Mouse (Mus musculus) stomach, postnatal 0 days (tissue): ENCODE results near the gene Npm3. TPM values are rescaled to one million over a fixed set of nuclear protein-coding genes. Genes with fewer than 3 reads are reported as not detected.

Source experiments
- ATAC-seq: fragments of 200-750 bp; cut with Nextera tagmentation; 2 replicates; pipeline ENCODE4 v1.8.0; 2017; ENCODE audit not compliant: low FRiP score, low TSS enrichment
- DNase-seq: peaks from one replicate; pipeline ENCODE4 v3.0.0-alpha.2; 2016; ENCODE audit warnings: low spot score
- H3K27ac ChIP-seq: fragments of 300-500 bp; sonication (generic); replicated peaks from 2 replicates; pipeline ENCODE4 v1.5.1; 2014; ENCODE audit warnings: mild to moderate bottlenecking, control low read depth
- H3K27me3 ChIP-seq: fragments of 300-500 bp; sonication (generic); 2 replicates; pipeline ENCODE4 v1.6.1; 2014; ENCODE audit warnings: low read length; ENCODE audit not compliant: control insufficient read depth, insufficient read depth
- H3K36me3 ChIP-seq: fragments of 300-500 bp; sonication (generic); 2 replicates; pipeline ENCODE4 v1.6.1; 2014; ENCODE audit warnings: low read length, mixed read lengths; ENCODE audit not compliant: control insufficient read depth, insufficient read depth
- H3K4me1 ChIP-seq: fragments of 300-500 bp; sonication (generic); replicated peaks from 2 replicates; pipeline ENCODE4 v1.6.1; 2014; ENCODE audit warnings: antibody characterized with exemption; ENCODE audit not compliant: control insufficient read depth, insufficient read depth
- H3K4me2 ChIP-seq: fragments of 300-500 bp; sonication (generic); replicated peaks from 2 replicates; pipeline ENCODE4 v1.6.1; 2014; ENCODE audit warnings: low read depth, mild to moderate bottlenecking, control low read depth, moderate library complexity
- H3K4me3 ChIP-seq: fragments of 300-500 bp; sonication (generic); 2 replicates; pipeline ENCODE4 v1.5.1; 2014; ENCODE audit warnings: low read depth, low read length, control low read depth
- H3K9ac ChIP-seq: fragments of 300-500 bp; sonication (generic); 2 replicates; pipeline ENCODE4 v1.6.1; 2014; ENCODE audit warnings: mild to moderate bottlenecking, low read length, control low read depth, mixed read lengths
- H3K9me3 ChIP-seq: fragments of 300-500 bp; sonication (generic); 2 replicates; pipeline ENCODE4 v1.6.1; 2016; ENCODE audit warnings: low read length; ENCODE audit not compliant: control insufficient read depth
- CTCF ChIP-seq: IDR thresholded peaks from 2 replicates; pipeline ENCODE4 v1.5.1; 2016; ENCODE audit warnings: antibody characterized with exemption, low read depth, mild to moderate bottlenecking, moderate library complexity
- EP300 ChIP-seq: optimal IDR thresholded peaks from 2 replicates; pipeline ENCODE3; 2016; ENCODE audit warnings: antibody characterized with exemption
- WGBS: fragments of 180-500 bp; shearing (Covaris S2); extraction: QIAGEN DNeasy Blood & Tissue Kit; methylation state at CpG from one replicate; pipeline ENCODE4 v1.1.7; 2014; 5-methylcytosine and 5-hydroxymethylcytosine counted together
- polyA plus RNA-seq: library from polyadenylated mRNA; unstranded; fragments of >200 nt; fragmentation: Nextera tagmentation; extraction: Ambion mirVana; gene quantifications from 2 replicates; pipeline ENCODE4 v1.2.1, GENCODE M21; 2015

The Npm3 gene
- polyA plus RNA-seq, 1 experiment from 2014 or later = 10.9 TPM

DNA sequence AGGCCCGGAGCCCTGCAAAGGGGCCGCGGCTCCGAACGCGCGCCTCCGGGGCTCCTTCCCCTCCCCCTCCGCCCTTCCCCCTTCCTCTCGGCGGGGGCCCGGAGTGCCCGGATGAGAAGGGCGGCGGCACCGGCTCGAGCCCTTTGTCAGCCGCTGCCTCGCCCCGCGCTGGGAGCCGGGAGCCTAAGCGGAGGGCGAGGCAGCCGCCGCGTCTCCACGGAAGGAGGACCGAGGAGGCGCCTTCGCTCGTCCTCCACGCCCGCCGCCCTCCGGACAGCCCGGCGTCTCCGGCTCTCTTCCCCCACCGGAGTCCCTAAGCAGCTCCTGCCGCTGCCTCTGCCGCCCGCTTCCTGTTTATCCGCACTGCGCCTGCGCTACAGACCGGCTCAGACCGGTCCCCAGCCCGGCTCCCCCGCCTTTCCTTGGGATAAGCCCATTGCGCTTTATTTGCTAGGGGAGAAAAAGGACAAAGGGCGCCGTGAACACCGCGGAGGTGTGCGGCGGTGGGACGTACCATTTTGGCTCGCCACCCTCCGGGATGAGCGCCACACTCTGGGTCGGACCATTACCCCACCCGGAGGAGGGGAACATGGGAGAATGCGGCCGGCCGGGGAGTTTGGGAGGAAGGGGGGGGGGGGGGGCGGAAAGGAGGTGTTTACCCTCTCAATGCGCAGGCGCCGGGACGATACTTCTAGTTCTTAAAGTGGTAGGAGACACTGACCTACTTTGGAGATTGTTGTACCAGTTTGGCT, 34.0 kb upstream of the Npm3 start, which contains the start of gene Mgea5:
Mgea5 (minus strand) TSS at position 657 of the 752 bp plus-strand sequence.
- Histone ChIP-seq H3K4me1 (peaks cover 3% of the 10 kb centered on the region; the same call in 1 of the 2 replicates), H3K36me3 (peaks cover 11% of the 10 kb centered on the region; the same call in 1 of the 2 replicates), H3K9me3 (no peaks in the 10 kb centered on the region), H3K4me2 (peak within 1 kb of the TSS; percentile 67), H3K27me3 (no peaks in the 10 kb centered on the region), H3K9ac (peak within 1 kb of the TSS; percentile 97), H3K4me3 (peak within 1 kb of the TSS; percentile 100), H3K27ac (peak within 1 kb of the TSS; percentile 100)
- WGBS = 2% methylated on average over 32 of the region's 71 CpGs
- ATAC-seq = peak; percentile 96
- TF ChIP-seq CTCF (no peak), EP300 (peak; percentile 60)
- DNase-seq = peak; percentile 99

DNA sequence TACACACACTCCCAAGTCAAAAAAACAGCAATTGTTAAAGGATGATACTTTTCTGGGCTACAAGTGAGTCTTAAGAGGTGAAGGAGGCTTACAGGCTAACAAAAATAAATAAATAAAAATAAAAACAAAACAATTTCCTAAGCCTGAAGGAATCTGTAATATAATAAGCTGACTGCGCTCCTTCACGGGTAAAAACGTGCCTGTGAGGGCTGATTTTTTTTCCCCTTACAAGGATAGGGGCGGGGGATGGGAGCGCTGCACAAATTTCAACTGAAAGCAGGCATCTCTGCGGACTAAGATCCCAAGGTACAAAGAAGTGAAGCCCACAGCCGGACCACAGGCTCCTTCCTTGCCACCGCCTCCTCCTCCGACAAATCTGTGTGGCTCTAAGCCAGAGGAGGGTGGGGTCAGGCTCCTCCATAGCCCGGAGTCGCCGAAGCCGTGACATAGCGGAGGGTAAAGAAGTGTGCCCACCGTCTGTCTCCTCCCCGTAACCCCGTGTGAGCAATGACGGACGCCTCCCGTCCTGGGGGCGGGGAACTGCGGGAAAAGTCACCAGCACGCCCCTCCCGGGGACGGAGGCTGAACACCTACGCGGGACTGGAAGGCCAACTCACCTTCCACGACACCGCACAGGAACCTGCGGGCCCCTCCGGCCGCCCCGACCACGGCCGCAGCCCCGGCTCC, 33.1 kb upstream of the Npm3 start:
- Histone ChIP-seq H3K9ac (peak overlapping the region; percentile 97), H3K9me3 (no peaks in the 10 kb centered on the region), H3K4me2 (peak overlapping the region; percentile 67), H3K4me3 (peak overlapping the region; percentile 100), H3K27ac (peak overlapping the region; percentile 100), H3K36me3 (peaks cover 13% of the 10 kb centered on the region; the same call in 1 of the 2 replicates), H3K4me1 (peaks cover 3% of the 10 kb centered on the region; the same call in 1 of the 2 replicates), H3K27me3 (no peaks in the 10 kb centered on the region)
- DNase-seq (peak; percentile 83), ATAC-seq (peak; percentile 62)
- under 1% methylated on average over 27 of the region's 36 CpGs for WGBS
- TF ChIP-seq EP300 (no peak), CTCF (no peak)

DNA sequence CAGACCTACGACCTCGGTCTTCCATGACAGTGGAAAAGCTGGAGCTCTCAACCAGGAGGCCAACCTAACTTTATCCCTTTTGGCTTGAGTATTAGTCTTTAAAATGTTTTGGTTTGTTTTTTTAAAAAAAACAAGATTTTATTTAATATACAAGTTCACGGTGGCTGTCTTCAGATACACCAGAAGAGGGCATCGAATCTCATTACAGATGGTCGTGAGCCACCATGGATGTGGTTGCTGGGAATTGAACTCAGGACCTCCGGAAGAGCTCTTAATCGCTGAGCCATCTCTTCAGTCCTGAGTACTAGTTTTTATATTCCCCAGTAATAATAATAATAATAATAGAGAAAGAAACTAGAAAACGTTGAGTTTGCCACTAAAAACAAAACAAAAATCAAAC, 32.3 kb upstream of the Npm3 start:
- WGBS = 54% methylated on average over 8 of the region's 8 CpGs
- Histone ChIP-seq H3K4me2 (peak overlapping the region; percentile 67), H3K4me3 (peak overlapping the region; percentile 100), H3K36me3 (peaks cover 13% of the 10 kb centered on the region; the same call in 1 of the 2 replicates), H3K9me3 (no peaks in the 10 kb centered on the region), H3K9ac (no peak overlapping the region), H3K27me3 (no peaks in the 10 kb centered on the region), H3K4me1 (peaks cover 3% of the 10 kb centered on the region; the same call in 1 of the 2 replicates), H3K27ac (no peak overlapping the region)
- ATAC-seq = no peak
- DNase-seq = no peak
- TF ChIP-seq CTCF (peak; percentile 29; the same call in 1 of the 2 replicates), EP300 (no peak)

DNA sequence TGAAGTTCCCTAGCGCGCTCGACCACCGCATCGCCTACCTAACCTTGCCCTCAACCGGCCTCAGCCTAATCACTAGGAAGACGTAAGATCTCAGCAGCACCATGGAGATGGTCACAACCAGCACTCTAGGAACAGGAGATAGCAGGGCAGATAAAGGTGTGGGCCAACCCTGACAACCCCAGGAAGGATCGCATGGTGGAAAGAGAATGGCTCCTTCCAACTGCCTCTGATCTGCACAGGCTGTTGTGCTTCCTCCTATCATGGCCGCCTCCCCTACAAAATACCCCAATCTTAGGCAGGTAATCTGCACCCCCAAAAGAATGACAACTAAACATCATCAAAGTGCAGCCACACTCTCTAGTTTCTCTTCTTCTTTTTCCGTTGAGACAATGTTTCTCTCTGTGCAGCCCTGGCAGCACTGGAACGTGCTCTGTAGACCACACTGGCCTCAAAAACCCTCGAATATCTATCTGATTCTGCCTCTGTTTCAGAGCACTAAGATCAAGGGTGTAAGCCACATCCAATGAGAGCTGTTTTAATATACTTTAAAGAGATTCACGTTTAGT, 31.0 kb upstream of the Npm3 start:
- H3K4me3 ChIP-seq = no peak overlapping the region
- ATAC-seq = no peak
- peak overlapping the region; percentile 67 for H3K4me2 ChIP-seq

DNA sequence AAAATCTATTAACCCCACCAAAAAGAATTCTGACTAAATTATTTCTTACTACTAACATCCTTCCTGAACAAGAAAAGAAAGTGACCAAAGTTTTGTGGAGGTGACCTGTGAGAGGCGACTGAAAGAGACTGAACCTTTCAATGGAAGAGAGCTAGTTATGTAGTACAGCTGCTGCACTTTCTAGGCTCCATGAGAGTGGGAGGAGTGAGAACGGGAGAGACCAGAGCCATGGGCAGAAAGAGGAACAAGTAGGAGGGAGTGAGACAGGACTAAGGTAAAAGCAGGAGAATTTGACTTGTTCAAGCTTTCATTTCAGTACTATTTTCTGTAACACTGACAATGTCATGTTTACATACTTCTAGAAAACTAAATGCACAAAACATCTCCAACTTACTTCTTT, 26.1 kb upstream of the Npm3 start:
- Histone ChIP-seq H3K9ac (no peak overlapping the region), H3K27me3 (no peaks in the 10 kb centered on the region), H3K9me3 (no peaks in the 10 kb centered on the region), H3K4me1 (no peaks in the 10 kb centered on the region), H3K4me2 (no peak overlapping the region), H3K27ac (no peak overlapping the region), H3K36me3 (peaks cover 28% of the 10 kb centered on the region), H3K4me3 (no peak overlapping the region)
- DNase-seq (no peak), ATAC-seq (no peak)
- TF ChIP-seq EP300 (no peak), CTCF (no peak)
- 78% methylated on average over 2 of the region's 2 CpGs for WGBS

More for the DNA sequence above, 31.0 kb upstream of the Npm3 start:
- peaks cover 3% of the 10 kb centered on the region; the same call in 1 of the 2 replicates for H3K4me1 ChIP-seq
- H3K36me3 ChIP-seq = peaks cover 13% of the 10 kb centered on the region; the same call in 1 of the 2 replicates
- no peaks in the 10 kb centered on the region for H3K9me3 ChIP-seq
- WGBS = 78% methylated on average over 13 of the region's 13 CpGs
- H3K9ac ChIP-seq = no peak overlapping the region
- no peak overlapping the region for H3K27ac ChIP-seq
- no peaks in the 10 kb centered on the region for H3K27me3 ChIP-seq
- no peak for TF ChIP-seq CTCF
- TF ChIP-seq EP300 = no peak
- DNase-seq = no peak
